Mouse (Mus musculus) myocyte (in vitro differentiated cells): ENCODE measurements around the gene Gp2. TPM values are rescaled to one million over a fixed set of nuclear protein-coding genes. Genes with fewer than 3 reads are reported as not detected.

Source experiments
- H3K27me3 ChIP-seq: one replicate; pipeline ENCODE4 v1.6.1; 2011; ENCODE audit not compliant: control insufficient read depth, insufficient read depth, insufficient read length
- H3K36me3 ChIP-seq: one replicate; pipeline ENCODE4 v1.6.1; 2011; ENCODE audit not compliant: control insufficient read depth, insufficient read depth
- H3K4me2 ChIP-seq: one replicate; pipeline ENCODE4 v1.6.1; 2011; ENCODE audit warnings: low read depth, control low read depth
- H3K4me3 ChIP-seq: one replicate; pipeline ENCODE4 v1.5.1; 2011; ENCODE audit warnings: mild to moderate bottlenecking, control low read depth, moderate library complexity
- H3K79me2 ChIP-seq: one replicate; pipeline ENCODE4 v1.6.1; 2011; ENCODE audit not compliant: control insufficient read depth, insufficient read depth
- H3ac ChIP-seq: one replicate; pipeline ENCODE4 v1.6.1; 2011; ENCODE audit not compliant: control insufficient read depth, insufficient read length
- CEBPB ChIP-seq: IDR thresholded peaks from 2 replicates; pipeline ENCODE4 v1.6.1; 2011; ENCODE audit warnings: mild to moderate bottlenecking, moderate library complexity; ENCODE audit not compliant: poor library complexity, insufficient read depth, severe bottlenecking
- E2F4 ChIP-seq: IDR thresholded peaks from one replicate; pipeline ENCODE4 v1.6.1; 2011; ENCODE audit warnings: mild to moderate bottlenecking, control low read depth, moderate library complexity; ENCODE audit not compliant: insufficient read depth
- MAX ChIP-seq: IDR thresholded peaks from one replicate; pipeline ENCODE4 v1.6.1; 2011; ENCODE audit warnings: low read depth, mild to moderate bottlenecking, control low read depth
- MYOD1 ChIP-seq, 3 experiments: IDR thresholded peaks; one replicate each; pipeline ENCODE4 v1.6.1; 2011; ENCODE audit warnings: control low read depth in 2 of 3, low read depth in 2 of 3, mild to moderate bottlenecking in 2 of 3, moderate library complexity in 1 of 3; ENCODE audit not compliant: insufficient read length in 2 of 3, control insufficient read depth in 1 of 3
- MYOG ChIP-seq, 3 experiments: IDR thresholded peaks; one replicate each; pipeline ENCODE4 v1.6.1; 2011; ENCODE audit warnings: control low read depth in 2 of 3, low read depth in 2 of 3, mild to moderate bottlenecking in 2 of 3; ENCODE audit not compliant: insufficient read length in 2 of 3, control insufficient read depth in 1 of 3, insufficient read depth in 1 of 3
- POLR2A ChIP-seq: IDR thresholded peaks from one replicate; pipeline ENCODE4 v1.6.1; 2011; ENCODE audit warnings: low read depth, mild to moderate bottlenecking, control low read depth, moderate library complexity; ENCODE audit not compliant: insufficient read length
- POLR2AphosphoS2 ChIP-seq: IDR thresholded peaks from one replicate; pipeline ENCODE4 v1.6.1; 2011; ENCODE audit warnings: low read depth, control low read depth; ENCODE audit not compliant: insufficient read length
- REST ChIP-seq: IDR thresholded peaks from one replicate; pipeline ENCODE4 v1.6.1; 2011; ENCODE audit warnings: mild to moderate bottlenecking, control low read depth, moderate library complexity; ENCODE audit not compliant: insufficient read depth, insufficient read length
- SRF ChIP-seq: IDR thresholded peaks from one replicate; pipeline ENCODE4 v1.6.1; 2011; ENCODE audit warnings: low read depth; ENCODE audit not compliant: control insufficient read depth, insufficient read length
- TCF12 ChIP-seq: IDR thresholded peaks from one replicate; pipeline ENCODE4 v1.6.1; 2011; ENCODE audit warnings: mild to moderate bottlenecking, control low read depth; ENCODE audit not compliant: poor library complexity, insufficient read depth, severe bottlenecking
- TCF3 ChIP-seq: IDR thresholded peaks from one replicate; pipeline ENCODE4 v1.6.1; 2011; ENCODE audit warnings: low read depth, control low read depth; ENCODE audit not compliant: insufficient read length
- USF1 ChIP-seq: IDR thresholded peaks from one replicate; pipeline ENCODE4 v1.6.1; 2011; ENCODE audit warnings: low read depth, mild to moderate bottlenecking, control low read depth, moderate library complexity
- polyA plus RNA-seq: library from polyadenylated mRNA; unstranded; fragments of >200 nt; fragmentation: generic; extraction: Trizol; gene quantifications from one replicate; pipeline ENCODE4 v1.2.1, GENCODE M21; 2012; ENCODE audit warnings: missing spikeins

The Gp2 gene
- polyA plus RNA-seq, 1 experiment, result not detected

GRCm38 (mm10) chr7:119476500-119477389, 17.7 kb upstream of the Gp2 start:
- H3K79me2 ChIP-seq, result no peaks in the 10 kb centered on the region
- no peak overlapping the region for H3K4me3 ChIP-seq
- TF ChIP-seq POLR2AphosphoS2, result no peak
- no peak for TF ChIP-seq POLR2A
- no peak for TF ChIP-seq REST
- no peak for TF ChIP-seq E2F4
- no peak for TF ChIP-seq MYOD1 (IDR thresholded peaks at IDR 0.05; ENCODE audit: control insufficient read depth in 1 of 3, insufficient read length in 2 of 3, low read depth in 2 of 3)
- no peak for TF ChIP-seq TCF12
- TF ChIP-seq MYOG (IDR thresholded peaks at IDR 0.05; ENCODE audit: control insufficient read depth in 1 of 3, insufficient read depth in 1 of 3, insufficient read length in 2 of 3, low read depth in 2 of 3), result no peak
- no peak for TF ChIP-seq CEBPB
- no peak for TF ChIP-seq MAX
- no peak for TF ChIP-seq USF1
- TF ChIP-seq TCF3, result no peak
- no peak for TF ChIP-seq SRF
- H3K36me3 ChIP-seq, result no peaks in the 10 kb centered on the region
- no peak overlapping the region for H3ac ChIP-seq
- no peak overlapping the region for H3K4me2 ChIP-seq
- H3K27me3 ChIP-seq, result no peaks in the 10 kb centered on the region

GRCm38 (mm10) chr7:119454192-119454591, 4.9 kb downstream of the Gp2 start:
- no peaks in the 10 kb centered on the region for H3K27me3 ChIP-seq
- TF ChIP-seq POLR2A (no peak), TCF12 (no peak)
- no peak overlapping the region for H3K4me2 ChIP-seq
- H3K36me3 ChIP-seq, result no peaks in the 10 kb centered on the region
- no peak overlapping the region for H3ac ChIP-seq
- H3K4me3 ChIP-seq, result no peak overlapping the region
- H3K79me2 ChIP-seq, result no peaks in the 10 kb centered on the region

- Histone ChIP-seq H3K36me3 (no peaks in the 10 kb centered on the region), H3K4me2 (no peak overlapping the region), H3ac (no peak overlapping the region), H3K4me3 (no peak overlapping the region), H3K27me3 (no peaks in the 10 kb centered on the region), H3K79me2 (no peaks in the 10 kb centered on the region)
- TF ChIP-seq POLR2AphosphoS2 (no peak), TCF3 (no peak), SRF (no peak), REST (no peak), TCF12 (no peak), E2F4 (no peak), MYOG (IDR thresholded peaks at IDR 0.05; ENCODE audit: control insufficient read depth in 1 of 3, insufficient read depth in 1 of 3, insufficient read length in 2 of 3, low read depth in 2 of 3) (no peak), MYOD1 (IDR thresholded peaks at IDR 0.05; ENCODE audit: control insufficient read depth in 1 of 3, insufficient read length in 2 of 3, low read depth in 2 of 3) (no peak), CEBPB (no peak), MAX (no peak), POLR2A (no peak), USF1 (no peak)
These were observed 15.2 kb downstream of the Gp2 start for GRCm38 (mm10) chr7:119443849-119444248.

GRCm38 (mm10) chr7:119441938-119442337, 17.1 kb downstream of the Gp2 start:
- Histone ChIP-seq H3K27me3 (no peaks in the 10 kb centered on the region), H3K36me3 (no peaks in the 10 kb centered on the region), H3ac (no peak overlapping the region), H3K4me3 (no peak overlapping the region), H3K4me2 (no peak overlapping the region), H3K79me2 (no peaks in the 10 kb centered on the region)
- TF ChIP-seq POLR2AphosphoS2 (no peak), TCF12 (no peak), E2F4 (no peak), SRF (no peak), MYOG (IDR thresholded peaks at IDR 0.05; ENCODE audit: control insufficient read depth in 1 of 3, insufficient read depth in 1 of 3, insufficient read length in 2 of 3, low read depth in 2 of 3) (no peak), POLR2A (no peak), MYOD1 (IDR thresholded peaks at IDR 0.05; ENCODE audit: control insufficient read depth in 1 of 3, insufficient read length in 2 of 3, low read depth in 2 of 3) (no peak), REST (no peak), TCF3 (no peak), MAX (no peak), CEBPB (no peak), USF1 (no peak)

- no peak overlapping the region for H3K4me2 ChIP-seq
- no peaks in the 10 kb centered on the region for H3K27me3 ChIP-seq
- H3K79me2 ChIP-seq, result no peaks in the 10 kb centered on the region
- TF ChIP-seq MYOD1 (IDR thresholded peaks at IDR 0.05; ENCODE audit: control insufficient read depth in 1 of 3, insufficient read length in 2 of 3, low read depth in 2 of 3), result no peak
- TF ChIP-seq USF1, result no peak
- TF ChIP-seq MAX, result no peak
- no peak for TF ChIP-seq REST
- no peak for TF ChIP-seq CEBPB
- TF ChIP-seq SRF, result no peak
- TF ChIP-seq MYOG (IDR thresholded peaks at IDR 0.05; ENCODE audit: control insufficient read depth in 1 of 3, insufficient read depth in 1 of 3, insufficient read length in 2 of 3, low read depth in 2 of 3), result no peak
- no peak for TF ChIP-seq POLR2A
- TF ChIP-seq TCF3, result no peak
- TF ChIP-seq TCF12, result no peak
- no peak for TF ChIP-seq POLR2AphosphoS2
- no peak for TF ChIP-seq E2F4
- H3K36me3 ChIP-seq, result no peaks in the 10 kb centered on the region
- no peak overlapping the region for H3ac ChIP-seq
- no peak overlapping the region for H3K4me3 ChIP-seq
These were observed 31.9 kb downstream of the Gp2 start for GRCm38 (mm10) chr7:119427180-119427616.
